Mouse (Mus musculus) kidney, postnatal 36 days (tissue): ENCODE measurements around the gene Olfr808.

ENCODE experiments used
- DNase-seq, 2 experiments: peaks; one replicate each; pipeline ENCODE4 v3.0.0; 2021 to 2022; ENCODE audit warnings: mixed read lengths in 2 of 2

Olfr808 gene

DNA sequence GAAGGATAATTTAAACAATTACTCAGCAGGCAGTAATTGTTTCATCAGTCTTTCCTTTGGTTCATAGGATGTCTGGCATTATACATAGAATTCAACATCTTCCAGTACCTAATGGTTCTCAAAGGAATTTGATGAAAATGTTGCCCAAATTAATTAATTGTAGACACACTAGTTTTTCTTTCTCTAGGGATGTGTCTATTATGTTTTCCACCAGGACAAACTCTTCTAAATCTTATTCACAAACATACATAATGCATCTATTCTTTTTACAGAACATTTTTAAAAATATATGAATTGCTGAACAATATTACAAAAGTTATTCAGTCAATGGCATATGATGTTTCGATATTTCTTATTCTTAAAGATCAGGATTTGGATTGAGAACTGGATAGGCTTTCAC is at the start of gene Olfr808:
Olfr808 (plus strand) TSS at position 301 of the 400 bp plus-strand sequence.
- no peak for DNase-seq

DNA sequence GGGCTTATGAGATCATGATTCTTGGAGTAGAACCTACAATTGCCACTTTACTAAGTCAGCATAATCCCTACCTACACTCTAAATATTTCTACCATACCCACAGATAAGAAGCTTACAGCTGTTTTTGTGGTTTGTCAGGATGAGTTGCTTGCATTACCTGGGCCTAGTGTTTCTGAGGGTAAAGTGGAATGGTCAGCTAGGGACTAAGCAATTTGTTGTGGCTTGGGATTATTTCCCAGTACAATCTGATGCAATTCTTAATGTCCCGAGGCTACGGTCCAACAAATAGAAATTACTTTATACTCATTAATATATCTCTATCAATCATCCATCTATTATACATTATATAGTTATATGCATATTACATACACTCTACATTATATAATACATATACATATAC is 36.0 kb upstream of the Olfr808 start, which contains the start of gene Olfr805:
Olfr805 (minus strand) TSS at position 101 of the 400 bp plus-strand sequence.
- DNase-seq, result no peak

DNA sequence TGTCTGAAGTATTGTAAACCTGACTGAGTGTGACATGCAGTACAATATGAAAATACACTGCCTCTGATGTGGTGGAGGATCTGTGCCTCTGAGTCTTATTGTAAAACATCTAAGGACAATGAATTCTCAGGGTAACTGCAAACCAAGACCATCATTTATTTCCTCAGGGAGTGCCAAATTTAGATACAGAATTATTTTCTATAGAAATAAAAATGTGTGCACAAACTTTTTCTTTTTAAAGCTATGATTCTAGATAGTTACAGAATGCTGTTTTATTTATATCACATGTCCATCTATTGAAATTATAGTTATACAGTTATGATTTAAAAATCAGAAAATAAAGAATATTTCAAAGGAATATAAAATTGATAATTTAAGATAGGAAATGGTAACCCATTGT is 23.5 kb upstream of the Olfr808 start, which contains the start of gene Olfr806:
Olfr806 (minus strand) TSS at position 101 of the 400 bp plus-strand sequence.
- DNase-seq, result no peak

DNA sequence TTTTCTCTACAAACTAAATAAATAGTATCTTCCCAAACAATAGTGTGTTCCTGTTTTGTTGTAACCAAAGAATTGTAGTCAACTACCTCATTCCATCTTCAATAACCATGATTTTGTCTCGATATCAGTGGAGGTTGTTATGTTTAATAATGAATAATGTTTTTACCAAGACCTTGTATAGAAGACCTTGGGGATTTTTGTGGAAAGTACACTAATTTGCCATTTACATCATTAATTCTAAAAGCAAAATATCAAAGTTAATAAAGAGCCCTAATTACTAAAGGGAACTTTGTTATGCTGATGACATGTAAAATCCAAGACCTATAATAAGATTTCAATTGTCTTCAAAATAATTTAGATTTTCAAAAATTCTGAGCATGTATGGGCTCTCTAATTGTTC is 7.6 kb upstream of the Olfr808 start, which contains the start of gene Olfr807:
Olfr807 (minus strand) TSS at position 101 of the 400 bp plus-strand sequence.
- no peak for DNase-seq

DNA sequence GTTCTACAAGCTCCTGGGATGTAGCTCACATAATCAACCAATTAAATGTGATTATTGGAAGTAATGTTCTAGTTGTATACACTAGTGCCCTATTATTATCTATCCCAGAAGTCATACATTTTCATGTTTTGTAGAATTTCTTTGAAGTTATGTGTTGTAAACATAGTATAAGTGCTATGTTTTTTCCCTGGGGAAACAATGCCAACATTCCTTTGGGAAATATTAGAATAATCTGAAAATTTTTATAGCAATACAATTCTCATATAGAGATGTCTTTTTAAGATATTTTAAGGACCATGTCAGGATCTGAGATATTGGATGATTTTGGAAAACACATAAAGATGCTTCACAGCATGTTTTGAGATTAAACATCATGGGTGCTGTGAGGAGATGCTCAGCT is 9.1 kb downstream of the Olfr808 start, which contains the start of gene Olfr809:
Olfr809 (plus strand) TSS at position 301 of the 400 bp plus-strand sequence.
- DNase-seq, result no peak

DNA sequence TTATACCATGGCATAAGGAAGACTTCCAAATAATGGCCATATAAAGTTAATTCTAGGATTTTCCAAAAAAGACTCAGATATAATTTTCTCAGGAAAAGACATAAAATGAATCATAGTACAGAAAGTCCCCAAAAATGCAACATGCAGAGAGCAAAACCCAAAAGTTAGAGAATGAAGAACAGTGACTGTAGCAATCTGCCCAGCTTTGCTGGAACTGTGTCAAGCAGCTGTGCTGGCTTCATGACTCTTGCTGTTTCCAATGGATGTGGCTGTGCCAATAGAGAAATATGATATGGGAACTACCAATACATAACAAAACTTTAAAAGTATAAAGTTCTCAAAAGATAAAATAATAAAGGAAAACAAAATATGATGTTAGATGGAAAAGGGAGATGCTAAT is 12.8 kb downstream of the Olfr808 start:
- DNase-seq, result no peak

DNA sequence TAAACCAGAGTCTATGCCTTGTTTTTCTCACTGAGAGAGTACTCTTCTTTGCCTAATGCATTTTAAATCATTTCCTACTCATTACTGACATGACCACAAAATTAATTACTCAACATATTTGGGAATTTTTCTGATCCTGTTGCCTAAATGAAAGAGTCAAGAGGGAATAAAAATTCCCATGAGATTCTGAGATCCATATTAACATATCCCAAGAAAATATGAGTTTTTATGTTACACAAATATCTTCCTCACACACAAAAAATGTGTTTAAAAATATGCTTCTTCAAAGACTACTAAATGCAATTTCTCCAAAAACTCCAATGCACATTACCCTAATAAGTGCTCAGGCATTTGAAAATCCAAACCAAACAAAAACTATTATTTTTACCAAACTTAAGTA is 29.5 kb downstream of the Olfr808 start, which contains the start of gene Olfr810:
Olfr810 (minus strand) TSS at position 101 of the 400 bp plus-strand sequence.
- DNase-seq, result no peak

DNA sequence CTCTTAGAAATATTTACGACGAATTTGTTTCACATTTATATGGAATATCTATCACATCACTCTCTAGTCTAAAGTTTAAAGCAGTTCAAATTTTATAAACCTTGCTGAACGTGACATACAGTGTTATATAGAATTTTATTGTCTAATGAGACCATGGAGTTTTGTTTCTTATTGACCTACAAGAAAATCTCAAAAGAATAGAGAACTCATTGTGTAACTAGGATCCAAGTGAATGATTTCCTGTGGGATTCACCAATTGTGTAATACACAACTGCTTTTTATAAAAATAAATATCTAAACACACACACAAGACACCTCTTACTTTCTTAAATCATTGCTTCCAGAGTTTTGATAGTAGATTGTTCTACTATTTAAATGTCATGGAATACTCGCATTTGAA is 39.0 kb downstream of the Olfr808 start, which contains the start of gene Olfr811:
Olfr811 (minus strand) TSS at position 101 of the 400 bp plus-strand sequence.
- no peak for DNase-seq
